Mouse (Mus musculus) intestine, embryonic 15.5 days (tissue): ENCODE results near the gene P2rx7. TPM values are rescaled to one million over a fixed set of nuclear protein-coding genes. Genes with fewer than 3 reads are reported as not detected.

Experiments
- ATAC-seq: fragments of 200-750 bp; cut with Nextera tagmentation; 2 replicates; pipeline ENCODE4 v1.8.0; 2017; ENCODE audit warnings: moderate TSS enrichment, moderate library complexity
- H3K27ac ChIP-seq: fragments of 300-500 bp; sonication (generic); 2 replicates; pipeline ENCODE4 v1.5.1; 2015; ENCODE audit warnings: mild to moderate bottlenecking, inconsistent platforms
- H3K27me3 ChIP-seq: fragments of 300-500 bp; sonication (generic); replicated peaks from 2 replicates; pipeline ENCODE4 v1.6.1; 2015; ENCODE audit warnings: inconsistent platforms
- H3K36me3 ChIP-seq: fragments of 300-500 bp; sonication (generic); 2 replicates; pipeline ENCODE4 v1.6.1; 2015; ENCODE audit warnings: inconsistent platforms
- H3K4me1 ChIP-seq: fragments of 300-500 bp; sonication (generic); replicated peaks from 2 replicates; pipeline ENCODE4 v1.6.1; 2015; ENCODE audit warnings: inconsistent platforms
- H3K4me2 ChIP-seq: fragments of 300-500 bp; sonication (generic); replicated peaks from 2 replicates; pipeline ENCODE4 v1.6.1; 2015; ENCODE audit warnings: mild to moderate bottlenecking, inconsistent platforms
- H3K4me3 ChIP-seq: fragments of 300-500 bp; sonication (generic); replicated peaks from 2 replicates; pipeline ENCODE4 v1.5.1; 2015; ENCODE audit warnings: inconsistent platforms
- H3K9ac ChIP-seq: fragments of 300-500 bp; sonication (generic); 2 replicates; pipeline ENCODE4 v1.6.1; 2015; ENCODE audit warnings: inconsistent platforms
- H3K9me3 ChIP-seq: fragments of 300-500 bp; sonication (generic); 2 replicates; pipeline ENCODE4 v1.6.1; 2016; ENCODE audit warnings: inconsistent platforms
- WGBS: fragments of 180-500 bp; shearing (Covaris S2); methylation state at CpG from one replicate; pipeline ENCODE4 v1.1.7; 2015; 5-methylcytosine and 5-hydroxymethylcytosine counted together
- polyA plus RNA-seq: library from polyadenylated mRNA; unstranded; fragments of >200 nt; fragmentation: Nextera tagmentation; extraction: Ambion mirVana; gene quantifications from 2 replicates; pipeline ENCODE4 v1.2.1, GENCODE M21; 2015

P2rx7 gene
- polyA plus RNA-seq, 1 experiment from 2014 or later: 2.5 TPM

GRCm38 (mm10) chr5:122718400-122718799, 74.7 kb downstream of the P2rx7 start:
- no peaks in the 10 kb centered on the region for H3K9me3 ChIP-seq
- no peaks in the 10 kb centered on the region for H3K27me3 ChIP-seq
- no peaks in the 10 kb centered on the region for H3K36me3 ChIP-seq
- no peak for ATAC-seq
- H3K9ac ChIP-seq: no peak overlapping the region
- H3K4me2 ChIP-seq: no peak overlapping the region
- no peak overlapping the region for H3K27ac ChIP-seq
- H3K4me1 ChIP-seq: no peaks in the 10 kb centered on the region
- no peak overlapping the region for H3K4me3 ChIP-seq
- WGBS: 40% methylated on average over 7 of the region's 7 CpGs

- no peaks in the 10 kb centered on the region for H3K36me3 ChIP-seq
- WGBS: 93% methylated on average over 8 of the region's 8 CpGs
- no peak overlapping the region for H3K4me3 ChIP-seq
- ATAC-seq: no peak
- H3K27me3 ChIP-seq: no peaks in the 10 kb centered on the region
- H3K27ac ChIP-seq: no peak overlapping the region
- H3K4me2 ChIP-seq: no peak overlapping the region
- H3K9ac ChIP-seq: no peak overlapping the region
- no peaks in the 10 kb centered on the region for H3K9me3 ChIP-seq
- no peaks in the 10 kb centered on the region for H3K4me1 ChIP-seq
These were observed 75.5 kb downstream of the P2rx7 start for GRCm38 (mm10) chr5:122719168-122719567.

GRCm38 (mm10) chr5:122725453-122725852, 81.7 kb downstream of the P2rx7 start:
- Histone ChIP-seq H3K4me1 (0 out of 2 replicates have a peak, but pooled peaks cover 3% of the 10 kb centered on the region), H3K4me3 (no peak overlapping the region), H3K9ac (no peak overlapping the region), H3K4me2 (no peak overlapping the region), H3K27ac (no peak overlapping the region), H3K9me3 (no peaks in the 10 kb centered on the region), H3K27me3 (no peaks in the 10 kb centered on the region), H3K36me3 (no peaks in the 10 kb centered on the region)
- 90% methylated on average over 13 of the region's 13 CpGs for WGBS
- ATAC-seq: no peak

- no peak overlapping the region for H3K9ac ChIP-seq
- H3K27ac ChIP-seq: no peak overlapping the region
- ATAC-seq: peak; percentile 34; the same call in 1 of the 2 replicates
- WGBS: 18% methylated on average over 7 of the region's 7 CpGs
- H3K27me3 ChIP-seq: no peaks in the 10 kb centered on the region
- H3K4me1 ChIP-seq: 0 out of 2 replicates have a peak, but pooled peaks cover 5% of the 10 kb centered on the region
- no peak overlapping the region for H3K4me3 ChIP-seq
- no peaks in the 10 kb centered on the region for H3K9me3 ChIP-seq
- H3K4me2 ChIP-seq: no peak overlapping the region
- no peaks in the 10 kb centered on the region for H3K36me3 ChIP-seq
These were observed 82.4 kb downstream of the P2rx7 start for GRCm38 (mm10) chr5:122726068-122726467.

GRCm38 (mm10) chr5:122726595-122726994, 82.9 kb downstream of the P2rx7 start:
- no peak for ATAC-seq
- H3K9ac ChIP-seq: no peak overlapping the region
- no peaks in the 10 kb centered on the region for H3K27me3 ChIP-seq
- H3K4me2 ChIP-seq: no peak overlapping the region
- 78% methylated on average over 5 of the region's 5 CpGs for WGBS
- H3K4me1 ChIP-seq: peaks cover 5% of the 10 kb centered on the region; the same call in 1 of the 2 replicates
- no peak overlapping the region for H3K27ac ChIP-seq
- H3K4me3 ChIP-seq: no peak overlapping the region
- H3K36me3 ChIP-seq: no peaks in the 10 kb centered on the region
- H3K9me3 ChIP-seq: no peaks in the 10 kb centered on the region

DNA sequence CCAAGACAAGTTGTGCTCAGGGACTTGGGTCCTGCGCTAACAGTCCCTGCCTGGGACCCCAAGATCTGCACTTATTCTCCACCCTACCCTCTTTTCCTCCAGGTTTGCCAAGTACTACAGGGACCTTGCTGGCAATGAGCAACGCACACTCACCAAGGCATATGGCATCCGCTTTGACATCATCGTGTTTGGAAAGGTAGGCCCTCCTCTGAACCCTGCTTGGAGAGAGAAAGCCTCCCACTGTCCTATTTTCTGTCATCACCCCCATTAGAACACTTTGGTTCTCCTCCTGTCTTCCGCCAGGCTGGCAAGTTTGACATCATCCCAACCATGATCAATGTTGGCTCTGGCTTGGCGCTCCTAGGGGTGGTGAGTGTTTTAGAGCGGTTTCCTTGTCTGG, 83.4 kb downstream of the P2rx7 start:
- Histone ChIP-seq H3K9me3 (no peaks in the 10 kb centered on the region), H3K9ac (no peak overlapping the region), H3K27me3 (no peaks in the 10 kb centered on the region), H3K27ac (no peak overlapping the region), H3K4me3 (no peak overlapping the region), H3K4me1 (peaks cover 8% of the 10 kb centered on the region), H3K36me3 (no peaks in the 10 kb centered on the region), H3K4me2 (no peak overlapping the region)
- ATAC-seq: no peak
- WGBS: 92% methylated on average over 7 of the region's 7 CpGs

DNA sequence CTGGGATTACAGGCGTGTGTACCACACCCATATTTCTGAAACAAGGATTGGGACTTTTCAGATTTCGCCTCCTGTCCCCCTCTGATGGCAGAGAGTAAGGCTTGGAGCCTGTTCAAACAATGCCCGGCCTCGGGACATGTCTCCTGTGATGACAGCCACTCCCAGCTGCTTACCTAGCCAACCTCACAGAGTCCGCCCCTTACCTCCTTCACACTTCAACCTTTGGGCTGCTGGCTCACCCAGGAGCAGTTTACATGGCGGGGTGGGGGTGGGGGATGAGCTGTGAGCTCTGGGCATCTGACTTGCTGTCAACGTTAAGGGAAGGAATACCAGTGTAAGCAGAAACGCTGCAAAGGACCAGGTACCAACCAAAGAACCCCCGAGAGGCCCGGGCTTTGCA, 87.1 kb downstream of the P2rx7 start:
- Histone ChIP-seq H3K36me3 (no peaks in the 10 kb centered on the region), H3K4me2 (no peak overlapping the region), H3K9me3 (no peaks in the 10 kb centered on the region), H3K4me3 (no peak overlapping the region), H3K27me3 (no peaks in the 10 kb centered on the region), H3K27ac (no peak overlapping the region), H3K4me1 (peaks cover 12% of the 10 kb centered on the region), H3K9ac (no peak overlapping the region)
- WGBS: 71% methylated on average over 10 of the region's 10 CpGs
- no peak for ATAC-seq

GRCm38 (mm10) chr5:122731321-122731720, 87.6 kb downstream of the P2rx7 start:
- Histone ChIP-seq H3K4me2 (no peak overlapping the region), H3K36me3 (no peaks in the 10 kb centered on the region), H3K4me1 (peaks cover 9% of the 10 kb centered on the region), H3K27me3 (no peaks in the 10 kb centered on the region), H3K9me3 (no peaks in the 10 kb centered on the region), H3K9ac (no peak overlapping the region), H3K4me3 (no peak overlapping the region), H3K27ac (peak overlapping the region; percentile 38; the same call in 1 of the 2 replicates)
- no peak for ATAC-seq
- 70% methylated on average over 8 of the region's 8 CpGs for WGBS

DNA sequence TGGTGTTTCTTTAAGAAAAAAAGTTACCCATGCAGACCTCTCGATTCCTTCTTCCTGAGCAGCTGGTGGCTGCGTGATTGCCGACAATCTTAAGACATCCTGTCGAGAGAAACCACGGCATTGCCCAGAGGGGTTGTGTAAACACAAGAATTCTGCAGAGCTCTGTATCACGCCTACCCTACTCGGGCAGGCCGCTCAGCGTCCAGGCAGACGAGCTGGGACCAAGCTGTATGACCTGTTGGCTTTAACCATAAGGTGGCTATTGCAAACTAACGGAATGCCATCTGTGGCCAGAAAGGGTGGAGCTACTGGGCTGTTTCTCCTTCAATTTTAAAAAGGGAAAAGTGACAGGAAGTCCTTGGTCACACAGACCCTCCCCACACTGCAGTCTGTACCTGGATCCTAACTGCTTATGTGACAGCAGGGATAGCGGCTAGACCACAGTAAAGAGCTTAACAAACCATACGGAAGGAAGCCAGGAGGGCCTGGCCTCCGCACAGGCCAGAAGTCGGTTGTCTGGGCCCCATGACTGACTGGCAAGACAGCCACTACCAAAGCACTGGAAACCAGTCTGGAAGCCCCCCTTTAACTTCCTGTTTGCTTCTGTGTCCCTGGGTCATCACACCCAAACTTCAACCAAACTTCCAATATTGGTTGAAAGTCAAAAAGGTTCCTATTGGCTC, 88.4 kb downstream of the P2rx7 start:
- no peaks in the 10 kb centered on the region for H3K27me3 ChIP-seq
- H3K4me3 ChIP-seq: no peak overlapping the region
- H3K4me2 ChIP-seq: no peak overlapping the region; the same call in 1 of the 2 replicates
- WGBS: 22% methylated on average over 15 of the region's 15 CpGs
- H3K36me3 ChIP-seq: no peaks in the 10 kb centered on the region
- no peaks in the 10 kb centered on the region for H3K9me3 ChIP-seq
- peak overlapping the region; percentile 8; the same call in 1 of the 2 replicates for H3K9ac ChIP-seq
- peaks cover 8% of the 10 kb centered on the region for H3K4me1 ChIP-seq
- ATAC-seq: peak; percentile 53; the same call in 1 of the 2 replicates
- peak overlapping the region; percentile 70 for H3K27ac ChIP-seq

- 0 out of 2 replicates have a peak overlapping the region, but pooled peaks have one; percentile 20 for H3K4me2 ChIP-seq
- peaks cover 8% of the 10 kb centered on the region for H3K4me1 ChIP-seq
- H3K36me3 ChIP-seq: no peaks in the 10 kb centered on the region
- H3K4me3 ChIP-seq: no peak overlapping the region
- H3K9ac ChIP-seq: no peak overlapping the region
- H3K9me3 ChIP-seq: no peaks in the 10 kb centered on the region
- 59% methylated on average over 17 of the region's 17 CpGs for WGBS
- no peak overlapping the region for H3K27ac ChIP-seq
- no peaks in the 10 kb centered on the region for H3K27me3 ChIP-seq
- ATAC-seq: no peak
These were observed 90.2 kb downstream of the P2rx7 start for GRCm38 (mm10) chr5:122733881-122734280.

DNA sequence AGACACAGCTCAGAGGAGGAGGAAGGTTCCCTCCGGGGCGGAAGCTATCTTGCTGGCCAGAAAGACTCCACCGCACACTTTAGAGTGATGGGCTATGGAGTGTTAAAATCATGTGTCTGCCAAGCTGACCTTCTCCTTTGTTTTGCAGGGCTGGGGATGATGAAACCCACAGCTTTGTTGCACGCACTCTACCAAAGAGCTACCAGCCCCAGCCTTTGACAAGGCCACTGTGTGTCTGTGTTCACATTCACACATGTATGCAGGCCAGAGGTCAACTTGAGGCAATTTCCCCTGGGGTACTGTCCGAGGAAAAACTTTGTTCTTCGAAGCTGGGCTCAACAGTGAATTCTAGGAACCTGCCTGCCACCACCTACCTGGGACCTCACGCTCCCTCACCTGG, 92.1 kb downstream of the P2rx7 start:
- H3K4me3 ChIP-seq: no peak overlapping the region
- peaks cover 7% of the 10 kb centered on the region for H3K4me1 ChIP-seq
- H3K36me3 ChIP-seq: no peaks in the 10 kb centered on the region
- no peaks in the 10 kb centered on the region for H3K9me3 ChIP-seq
- no peak overlapping the region for H3K9ac ChIP-seq
- H3K27ac ChIP-seq: no peak overlapping the region
- H3K27me3 ChIP-seq: no peaks in the 10 kb centered on the region
- no peak for ATAC-seq
- WGBS: 78% methylated on average over 7 of the region's 7 CpGs
- no peak overlapping the region for H3K4me2 ChIP-seq

DNA sequence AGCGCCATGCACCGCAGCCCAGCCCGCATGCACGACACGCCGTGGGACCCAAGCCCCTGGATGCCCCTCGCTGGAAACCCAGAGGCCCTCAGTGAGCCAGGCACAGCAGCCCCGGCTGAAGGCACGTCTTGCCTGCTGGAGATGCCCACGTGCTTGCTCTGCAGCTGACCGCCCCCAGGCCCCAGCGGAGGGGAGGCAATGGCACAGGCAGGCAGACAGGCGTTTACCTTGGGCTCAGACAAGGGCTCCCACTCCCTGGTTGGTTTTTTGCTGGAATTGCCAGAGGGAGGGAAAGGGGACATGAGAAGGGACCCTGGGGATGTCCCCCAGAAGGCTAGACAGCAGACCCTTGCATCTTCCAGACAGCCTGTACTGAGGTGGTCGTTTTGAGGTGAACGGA, 93.0 kb downstream of the P2rx7 start:
- WGBS: 79% methylated on average over 15 of the region's 15 CpGs
- ATAC-seq: no peak

More for the DNA sequence above, 93.0 kb downstream of the P2rx7 start:
- no peaks in the 10 kb centered on the region for H3K9me3 ChIP-seq
- no peak overlapping the region for H3K4me2 ChIP-seq
- H3K27ac ChIP-seq: no peak overlapping the region
- no peak overlapping the region for H3K9ac ChIP-seq
- H3K36me3 ChIP-seq: no peaks in the 10 kb centered on the region
- no peak overlapping the region for H3K4me3 ChIP-seq
- no peaks in the 10 kb centered on the region for H3K27me3 ChIP-seq
- peaks cover 6% of the 10 kb centered on the region for H3K4me1 ChIP-seq
